Mouse (Mus musculus): ENCODE data around the gene Olfr713.

Olfr713 gene

DNA sequence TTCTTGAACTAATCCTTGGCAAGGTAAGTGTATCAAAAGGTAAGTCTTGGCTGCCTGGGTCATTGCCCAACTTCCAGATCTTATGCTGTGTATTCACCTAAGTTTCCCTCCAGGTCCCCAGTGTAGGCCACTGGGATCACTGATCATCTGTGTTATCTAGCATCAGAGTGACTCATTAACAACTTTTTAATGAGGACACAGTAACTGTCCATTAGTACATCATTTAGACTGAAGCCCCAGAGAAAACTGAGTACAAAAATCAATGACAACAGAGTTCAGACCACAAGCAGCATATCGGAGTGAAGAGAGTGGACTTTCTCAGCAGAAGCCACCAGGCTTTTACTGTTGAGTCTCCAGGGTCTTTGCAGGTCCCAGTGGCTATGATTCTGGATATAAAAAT, at the start of gene Olfr713:
Olfr713 (plus strand) TSS at position 301 of the 400 bp plus-strand sequence.
- ChIA-PET POLR2A (no interaction called here), CTCF (no interaction called here)

DNA sequence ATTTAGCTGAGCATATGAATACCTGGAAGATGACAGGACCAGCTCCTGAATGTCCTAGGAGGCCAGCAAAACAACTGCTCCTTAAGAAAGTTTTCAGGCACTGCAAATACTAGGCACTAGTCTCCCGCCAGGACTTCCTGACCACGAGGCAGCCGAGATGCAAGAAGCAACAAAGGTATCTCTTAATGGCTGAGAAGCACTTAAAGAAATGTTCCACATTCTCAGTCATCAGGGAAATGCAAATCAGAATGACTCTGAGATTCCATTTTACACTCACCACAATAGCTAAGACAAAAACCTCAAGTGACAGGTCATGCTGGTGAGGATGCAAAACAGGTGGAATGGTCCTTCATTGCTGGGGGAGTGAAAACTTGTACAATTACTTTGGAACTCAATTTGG, 45.7 kb upstream of the Olfr713 start:
- ChIA-PET POLR2A (no interaction called here), CTCF (no interaction called here)

DNA sequence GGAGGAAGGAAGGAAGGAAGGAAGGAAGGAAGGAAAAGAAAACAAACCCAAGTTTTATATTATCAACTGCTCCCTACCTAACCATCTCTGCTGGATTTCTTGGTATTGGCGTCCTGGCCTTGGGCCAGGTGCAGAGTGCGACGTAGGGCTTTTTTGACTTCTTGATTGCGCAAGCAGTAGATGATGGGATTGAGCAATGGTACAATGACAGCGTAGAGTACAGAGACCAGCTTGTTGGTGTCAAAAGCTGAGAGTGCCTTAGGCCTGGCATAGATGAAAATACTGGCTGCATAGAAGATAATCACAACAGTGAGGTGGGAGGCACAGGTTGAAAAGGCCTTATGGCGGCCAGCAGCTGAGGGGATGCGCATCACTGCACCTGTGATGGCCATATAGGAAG, 30.2 kb upstream of the Olfr713 start:
- POLR2A ChIA-PET, result interaction anchor here in 1 of 4 experiments (0.9 kb wide), 1 partner anchor 172 kb away, joined by 3 read pairs; no protein-coding TSS in a partner anchor
- CTCF ChIA-PET, result no interaction called here

DNA sequence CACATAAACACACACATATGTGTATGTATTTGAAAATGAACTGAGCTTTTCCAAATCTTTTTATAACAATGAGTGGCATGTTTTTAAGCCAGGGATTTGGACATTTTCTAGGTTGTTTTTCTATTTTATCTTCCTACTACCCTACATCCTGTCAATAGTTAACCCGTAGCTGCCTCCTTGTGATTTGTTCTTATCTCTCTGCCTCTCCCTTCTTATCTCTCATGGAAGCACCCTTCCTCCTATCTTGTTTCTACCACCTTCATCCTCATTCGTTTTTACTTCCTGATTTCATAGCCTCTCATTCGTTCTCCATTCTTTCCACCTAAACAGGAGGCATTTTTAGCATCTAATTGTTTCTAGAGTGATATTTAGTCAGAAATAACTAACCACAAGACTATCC, 26.8 kb upstream of the Olfr713 start:
- CTCF ChIA-PET, result no interaction called here
- POLR2A ChIA-PET, result no interaction called here

DNA sequence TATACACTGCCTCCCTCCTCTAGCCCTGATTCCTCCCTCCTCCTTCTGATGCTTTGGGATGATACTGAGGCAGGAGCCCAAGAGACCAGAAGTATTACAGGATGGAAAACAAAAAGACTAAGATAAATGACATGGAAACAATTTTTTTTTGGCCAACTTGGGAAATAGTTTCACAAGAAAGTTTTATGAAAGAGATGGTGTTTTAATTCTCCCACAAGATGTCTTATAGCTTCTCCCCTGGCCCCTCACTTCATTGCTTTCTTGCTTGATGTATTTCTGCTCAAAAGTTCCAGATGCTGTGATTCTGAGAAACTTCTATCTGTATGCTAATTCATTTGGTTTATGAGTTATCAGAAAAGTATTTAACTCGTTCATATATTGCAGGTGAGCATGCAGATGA, 25.0 kb upstream of the Olfr713 start, which contains the start of gene Olfr2:
Olfr2 (minus strand) TSS at position 101 of the 400 bp plus-strand sequence.
- POLR2A ChIA-PET, result no interaction called here
- CTCF ChIA-PET, result no interaction called here

DNA sequence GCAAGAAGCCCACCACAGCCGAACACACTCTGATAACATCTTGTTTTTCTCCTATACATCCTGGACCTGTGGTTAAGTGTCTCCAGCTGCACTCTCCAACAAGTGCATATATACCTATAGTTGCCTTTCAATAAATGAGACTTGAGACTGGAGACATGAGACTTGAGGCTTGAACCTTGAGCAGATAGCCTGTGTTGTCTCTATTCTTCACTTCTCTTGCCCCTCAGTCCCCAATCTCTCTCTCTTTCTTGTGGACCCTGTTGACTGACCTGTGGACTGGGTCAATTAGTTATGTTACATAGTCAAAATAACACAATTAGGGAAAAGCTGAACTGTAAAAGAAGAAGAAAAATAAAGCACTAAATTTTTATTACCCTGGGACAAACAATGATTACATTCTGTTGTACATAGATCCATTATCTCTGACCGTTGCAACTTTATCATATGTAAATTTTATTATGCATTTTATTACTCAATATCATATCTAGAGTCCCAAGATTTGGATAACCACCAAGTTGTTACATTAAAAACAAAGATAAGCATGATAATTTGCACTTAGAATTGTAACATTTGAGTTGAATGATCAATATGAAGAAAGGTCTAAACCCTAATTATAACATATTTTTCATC, 9.1 kb downstream of the Olfr713 start:
- ChIA-PET CTCF (no interaction called here), POLR2A (no interaction called here)

DNA sequence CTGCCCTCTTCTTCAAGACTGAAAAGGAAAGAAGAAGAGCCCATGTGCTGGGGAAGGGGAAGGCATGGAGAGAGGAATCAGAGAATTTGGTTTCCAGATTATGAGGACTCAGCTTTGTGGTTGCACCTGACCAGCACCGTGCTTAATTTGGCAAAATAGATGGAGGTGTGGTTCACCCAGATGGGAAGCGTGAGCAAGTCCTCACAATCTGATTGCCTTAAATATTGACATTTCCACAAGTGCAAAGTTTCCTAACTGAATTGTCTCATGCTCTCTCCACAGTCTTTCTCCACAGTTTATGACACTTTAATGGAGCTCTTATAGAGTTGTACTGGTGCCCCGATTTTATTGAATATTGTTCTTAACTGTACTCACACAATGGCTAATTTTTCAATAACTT, 12.2 kb downstream of the Olfr713 start:
- ChIA-PET POLR2A (no interaction called here), CTCF (interaction anchor here in 2 of 4 experiments (0.6 kb wide), 2 partner anchors 523 to 615 kb away, joined by 3 to 7 read pairs; no protein-coding TSS in a partner anchor)

DNA sequence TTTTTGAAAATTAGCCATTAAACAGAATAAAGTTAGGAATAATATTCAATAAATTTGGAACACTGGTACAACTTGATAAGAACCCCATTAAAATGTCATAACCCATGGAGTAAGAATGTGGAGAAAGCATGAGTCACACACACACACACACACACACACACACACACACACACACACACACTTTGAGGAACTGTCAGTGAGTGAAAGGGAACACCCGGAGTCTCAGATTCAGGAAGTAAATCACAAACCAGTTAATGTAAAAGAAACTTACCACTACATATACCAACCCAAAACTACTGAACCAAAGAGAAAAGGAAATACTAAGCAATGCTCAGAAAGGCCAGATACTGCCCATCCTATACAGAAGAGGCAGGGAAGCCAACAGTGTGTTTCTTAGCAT, 13.4 kb downstream of the Olfr713 start:
- CTCF ChIA-PET, result interaction anchor here in 2 of 4 experiments (0.7 to 0.8 kb wide), 2 partner anchors 165 to 482 kb away, joined by 3 read pairs; partner anchors contain the start of gene Rbmxl2 (in 1 of the 2)
- POLR2A ChIA-PET, result no interaction called here

DNA sequence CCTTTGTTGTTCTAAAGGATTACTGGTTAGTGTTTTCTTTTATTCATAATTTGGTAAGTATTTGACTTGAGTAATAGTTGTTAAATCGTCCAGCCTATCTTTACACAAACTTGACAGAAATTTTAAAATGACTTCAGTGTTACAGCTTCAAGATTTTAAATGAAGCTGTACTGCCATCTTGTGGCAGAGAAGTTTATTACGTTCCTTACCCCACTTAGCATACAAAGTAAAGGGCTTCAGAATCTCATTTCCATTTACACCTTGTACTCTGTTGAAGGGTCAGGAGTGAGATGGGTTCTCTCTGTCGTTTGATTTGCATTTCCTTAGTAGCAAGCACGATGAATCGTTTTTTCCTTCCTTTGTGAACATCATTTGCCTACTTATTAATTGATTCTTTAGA, 14.9 kb downstream of the Olfr713 start:
- POLR2A ChIA-PET, result no interaction called here
- CTCF ChIA-PET, result interaction anchor here in 1 of 4 experiments (0.6 kb wide), 1 partner anchor 722 kb away, joined by 9 read pairs; no protein-coding TSS in a partner anchor

DNA sequence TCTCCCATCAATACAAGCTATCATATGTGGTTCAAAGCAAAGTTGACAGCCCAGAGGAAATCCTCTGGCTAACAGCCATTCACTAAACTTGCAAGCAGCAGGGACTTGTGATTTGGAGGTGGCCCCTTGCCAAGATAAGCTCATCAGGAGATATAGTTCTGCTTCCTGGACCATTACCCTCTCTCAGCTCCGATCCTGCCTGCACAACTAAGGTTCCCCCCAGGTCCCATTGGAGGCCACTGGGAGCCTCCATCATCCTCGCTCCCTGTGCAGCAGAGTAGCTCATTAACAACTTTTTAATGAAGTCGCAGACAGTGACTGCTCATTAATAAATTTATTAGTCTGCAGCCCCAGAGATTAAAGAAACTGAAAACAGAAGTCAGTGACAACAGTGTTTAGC, 16.6 kb downstream of the Olfr713 start:
- CTCF ChIA-PET, result no interaction called here
- POLR2A ChIA-PET, result no interaction called here

DNA sequence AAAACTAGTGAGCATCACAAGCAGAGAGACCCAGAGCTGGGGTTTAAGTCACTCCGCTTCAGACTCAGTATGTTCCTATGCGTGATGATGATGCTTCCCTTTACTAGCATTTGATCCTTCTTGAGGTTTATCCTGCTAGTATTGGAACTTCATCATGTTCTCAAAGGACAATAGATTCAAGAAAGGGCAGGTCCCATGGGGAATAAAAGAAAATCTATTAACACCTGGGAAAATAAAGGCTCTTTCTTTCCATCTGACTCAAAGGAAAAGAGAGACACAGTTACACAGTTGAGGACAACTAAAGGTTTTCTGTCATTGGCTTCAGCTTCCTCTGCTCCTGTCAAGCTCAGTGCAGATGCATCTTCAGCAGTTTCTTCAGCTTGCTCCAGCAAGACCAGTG, 39.7 kb downstream of the Olfr713 start, which contains the start of gene Olfr714:
Olfr714 (plus strand) TSS at position 301 of the 400 bp plus-strand sequence.
- ChIA-PET POLR2A (no interaction called here), CTCF (interaction anchor here in 1 of 4 experiments (0.6 kb wide), 1 partner anchor 1358 kb away, joined by 7 read pairs; no protein-coding TSS in a partner anchor)
